Mouse (Mus musculus): ENCODE data around the gene Clic1. TPM values are rescaled to one million over a fixed set of nuclear protein-coding genes. Genes with fewer than 3 reads are reported as not detected.
A peak's percentile ranks its signal among the peaks of the same experiment; 100 is the strongest.
"Not testable (repeated sequence)": the region's sequence is repeated elsewhere in the genome, so short reads cannot be mapped to it uniquely, and the experiment has no call there.

Gene Clic1
- polyA plus RNA-seq, 1 experiment from 2014 or later: 312 TPM

- Histone ChIP-seq H3K9me3 (ENCODE audit: control insufficient read depth) (no peaks in the 10 kb centered on the region), H3K27me3 (replicated peaks; ENCODE audit: control insufficient read depth, insufficient read depth, low read length) (no peaks in the 10 kb centered on the region), H3K4me1 (replicated peaks; ENCODE audit: control insufficient read depth, insufficient read depth, low read length) (no peaks in the 10 kb centered on the region; the same call in 1 of the 2 replicates), H3K4me2 (replicated peaks; ENCODE audit: low read depth) (no peak overlapping the region), H3K9ac (ENCODE audit: low read depth, low read length) (no peak overlapping the region), H3K27ac (ENCODE audit: low read depth, low read length) (no peak overlapping the region), H3K4me3 (ENCODE audit: low read depth, low read length) (no peak overlapping the region), H3K36me3 (ENCODE audit: control insufficient read depth, insufficient read depth) (no peaks in the 10 kb centered on the region)
- no peak for ATAC-seq
- no peak for TF ChIP-seq CTCF (IDR thresholded peaks at IDR 0.05; ENCODE audit: low read depth)
- 67% methylated on average over 2 of the region's 2 CpGs for WGBS
Observed at GRCm38 (mm10) chr17:35028315-35028714, 21.5 kb upstream of the Clic1 start.

GRCm38 (mm10) chr17:35029691-35030532, 19.9 kb upstream of the Clic1 start:
- Histone ChIP-seq H3K4me1 (replicated peaks; ENCODE audit: control insufficient read depth, insufficient read depth, low read length) (no peaks in the 10 kb centered on the region), H3K36me3 (ENCODE audit: control insufficient read depth, insufficient read depth) (no peaks in the 10 kb centered on the region), H3K4me2 (replicated peaks; ENCODE audit: low read depth) (no peak overlapping the region), H3K9ac (ENCODE audit: low read depth, low read length) (0 out of 2 replicates have a peak overlapping the region, but pooled peaks have one; percentile 7), H3K9me3 (ENCODE audit: control insufficient read depth) (no peaks in the 10 kb centered on the region), H3K4me3 (ENCODE audit: low read depth, low read length) (no peak overlapping the region), H3K27me3 (replicated peaks; ENCODE audit: control insufficient read depth, insufficient read depth, low read length) (no peaks in the 10 kb centered on the region), H3K27ac (ENCODE audit: low read depth, low read length) (no peak overlapping the region)
- ATAC-seq: no peak
- peak; percentile 74 for TF ChIP-seq CTCF (IDR thresholded peaks at IDR 0.05; ENCODE audit: low read depth)
- 41% methylated on average over 19 of the region's 19 CpGs for WGBS

- H3K9me3 ChIP-seq (ENCODE audit: control insufficient read depth): no peaks in the 10 kb centered on the region
- WGBS: 90% methylated on average over 11 of the region's 11 CpGs
- no peaks in the 10 kb centered on the region for H3K36me3 ChIP-seq (ENCODE audit: control insufficient read depth, insufficient read depth)
Observed at GRCm38 (mm10) chr17:35031272-35031671, 18.5 kb upstream of the Clic1 start.

GRCm38 (mm10) chr17:35031880-35032279, 17.9 kb upstream of the Clic1 start:
- no peak for ATAC-seq
- no peak for TF ChIP-seq CTCF (IDR thresholded peaks at IDR 0.05; ENCODE audit: low read depth)
- 85% methylated on average over 7 of the region's 7 CpGs for WGBS

More at GRCm38 (mm10) chr17:35031272-35031671, 18.5 kb upstream of the Clic1 start:
- no peak for TF ChIP-seq CTCF (IDR thresholded peaks at IDR 0.05; ENCODE audit: low read depth)
- Histone ChIP-seq H3K9ac (ENCODE audit: low read depth, low read length) (no peak overlapping the region), H3K4me3 (ENCODE audit: low read depth, low read length) (no peak overlapping the region), H3K4me1 (replicated peaks; ENCODE audit: control insufficient read depth, insufficient read depth, low read length) (no peaks in the 10 kb centered on the region), H3K4me2 (replicated peaks; ENCODE audit: low read depth) (no peak overlapping the region), H3K27ac (ENCODE audit: low read depth, low read length) (no peak overlapping the region), H3K27me3 (replicated peaks; ENCODE audit: control insufficient read depth, insufficient read depth, low read length) (no peaks in the 10 kb centered on the region)
- ATAC-seq: no peak

GRCm38 (mm10) chr17:35032323-35032870, 17.4 kb upstream of the Clic1 start:
- Histone ChIP-seq H3K4me1 (replicated peaks; ENCODE audit: control insufficient read depth, insufficient read depth, low read length) (no peaks in the 10 kb centered on the region), H3K9me3 (ENCODE audit: control insufficient read depth) (no peaks in the 10 kb centered on the region), H3K9ac (ENCODE audit: low read depth, low read length) (no peak overlapping the region), H3K4me2 (replicated peaks; ENCODE audit: low read depth) (no peak overlapping the region), H3K4me3 (ENCODE audit: low read depth, low read length) (no peak overlapping the region), H3K27me3 (replicated peaks; ENCODE audit: control insufficient read depth, insufficient read depth, low read length) (no peaks in the 10 kb centered on the region), H3K36me3 (ENCODE audit: control insufficient read depth, insufficient read depth) (no peaks in the 10 kb centered on the region), H3K27ac (ENCODE audit: low read depth, low read length) (no peak overlapping the region)
- TF ChIP-seq CTCF (IDR thresholded peaks at IDR 0.05; ENCODE audit: low read depth): no peak
- 76% methylated on average over 8 of the region's 8 CpGs for WGBS
- ATAC-seq: no peak

More at GRCm38 (mm10) chr17:35031880-35032279, 17.9 kb upstream of the Clic1 start:
- no peaks in the 10 kb centered on the region for H3K27me3 ChIP-seq (replicated peaks; ENCODE audit: control insufficient read depth, insufficient read depth, low read length)
- no peaks in the 10 kb centered on the region for H3K4me1 ChIP-seq (replicated peaks; ENCODE audit: control insufficient read depth, insufficient read depth, low read length)
- no peak overlapping the region for H3K4me2 ChIP-seq (replicated peaks; ENCODE audit: low read depth)
- H3K9ac ChIP-seq (ENCODE audit: low read depth, low read length): no peak overlapping the region
- no peaks in the 10 kb centered on the region for H3K36me3 ChIP-seq (ENCODE audit: control insufficient read depth, insufficient read depth)
- no peaks in the 10 kb centered on the region for H3K9me3 ChIP-seq (ENCODE audit: control insufficient read depth)
- no peak overlapping the region for H3K4me3 ChIP-seq (ENCODE audit: low read depth, low read length)
- no peak overlapping the region for H3K27ac ChIP-seq (ENCODE audit: low read depth, low read length)

- 55% methylated on average over 1 of the region's 1 CpGs for WGBS
Observed at GRCm38 (mm10) chr17:35033703-35034102, 16.1 kb upstream of the Clic1 start.

More at GRCm38 (mm10) chr17:35033703-35034102, 16.1 kb upstream of the Clic1 start:
- H3K27me3 ChIP-seq (replicated peaks; ENCODE audit: control insufficient read depth, insufficient read depth, low read length); H3K36me3 ChIP-seq (ENCODE audit: control insufficient read depth, insufficient read depth); ATAC-seq; H3K27ac ChIP-seq (ENCODE audit: low read depth, low read length); H3K9ac ChIP-seq (ENCODE audit: low read depth, low read length); H3K4me2 ChIP-seq (replicated peaks; ENCODE audit: low read depth); H3K4me1 ChIP-seq (replicated peaks; ENCODE audit: control insufficient read depth, insufficient read depth, low read length); H3K4me3 ChIP-seq (ENCODE audit: low read depth, low read length); H3K9me3 ChIP-seq (ENCODE audit: control insufficient read depth): not testable (repeated sequence)
